Mouse (Mus musculus) forebrain, embryonic 13.5 days (tissue): ENCODE measurements at regions not wholly inside any gene's neighbourhood (a gene's known extent, or its start where the extent isn't known, plus 50 kb on each side); places are given as distances from the start of the nearest gene placed in this dataset.
A peak's percentile ranks its signal among the peaks of the same experiment; 100 is the strongest.

Experiments used
- ATAC-seq: fragments of 200-750 bp; cut with Nextera tagmentation; 2 replicates; pipeline ENCODE4 v1.8.0; 2017
- H3K27ac ChIP-seq: fragments of 300-500 bp; sonication (generic); 2 replicates; pipeline ENCODE4 v1.5.1; 2015; ENCODE audit warnings: inconsistent platforms, mild to moderate bottlenecking, moderate library complexity
- H3K27me3 ChIP-seq: fragments of 300-500 bp; sonication (generic); 2 replicates; pipeline ENCODE4 v1.6.1; 2015; ENCODE audit warnings: mild to moderate bottlenecking, inconsistent platforms
- H3K36me3 ChIP-seq: fragments of 300-500 bp; sonication (generic); 2 replicates; pipeline ENCODE4 v1.6.1; 2015; ENCODE audit warnings: mild to moderate bottlenecking, inconsistent platforms; ENCODE audit not compliant: poor library complexity, severe bottlenecking
- H3K4me1 ChIP-seq: fragments of 300-500 bp; sonication (generic); 2 replicates; pipeline ENCODE4 v1.6.1; 2015; ENCODE audit warnings: inconsistent platforms
- H3K4me2 ChIP-seq: fragments of 300-500 bp; sonication (generic); 2 replicates; pipeline ENCODE4 v1.6.1; 2015; ENCODE audit warnings: inconsistent platforms, mild to moderate bottlenecking, moderate library complexity
- H3K4me3 ChIP-seq: fragments of 300-500 bp; sonication (generic); 2 replicates; pipeline ENCODE4 v1.5.1; 2015; ENCODE audit warnings: mild to moderate bottlenecking, inconsistent platforms
- H3K9ac ChIP-seq: fragments of 300-500 bp; sonication (generic); 2 replicates; pipeline ENCODE4 v1.6.1; 2015; ENCODE audit warnings: mild to moderate bottlenecking, inconsistent platforms
- H3K9me3 ChIP-seq: fragments of 300-500 bp; sonication (generic); replicated peaks from 2 replicates; pipeline ENCODE4 v1.6.1; 2016; ENCODE audit warnings: inconsistent platforms
- WGBS: fragments of 180-500 bp; shearing (Covaris S2); methylation state at CpG from one replicate; pipeline ENCODE4 v1.1.7; 2015; 5-methylcytosine and 5-hydroxymethylcytosine counted together

- H3K36me3 ChIP-seq, result no peaks in the 10 kb centered on the region
- no peak overlapping the region for H3K27ac ChIP-seq
- peak; percentile 89; the same call in 1 of the 2 replicates for ATAC-seq
- 88% methylated on average over 8 of the region's 8 CpGs for WGBS
- H3K9ac ChIP-seq, result no peak overlapping the region
- no peaks in the 10 kb centered on the region for H3K4me1 ChIP-seq
- no peaks in the 10 kb centered on the region for H3K27me3 ChIP-seq
- H3K4me3 ChIP-seq, result no peak overlapping the region
- no peak overlapping the region for H3K4me2 ChIP-seq
- no peaks in the 10 kb centered on the region for H3K9me3 ChIP-seq
Observed at GRCm38 (mm10) chr11:7289242-7289938, 75.7 kb upstream of the Igfbp3 start.

DNA sequence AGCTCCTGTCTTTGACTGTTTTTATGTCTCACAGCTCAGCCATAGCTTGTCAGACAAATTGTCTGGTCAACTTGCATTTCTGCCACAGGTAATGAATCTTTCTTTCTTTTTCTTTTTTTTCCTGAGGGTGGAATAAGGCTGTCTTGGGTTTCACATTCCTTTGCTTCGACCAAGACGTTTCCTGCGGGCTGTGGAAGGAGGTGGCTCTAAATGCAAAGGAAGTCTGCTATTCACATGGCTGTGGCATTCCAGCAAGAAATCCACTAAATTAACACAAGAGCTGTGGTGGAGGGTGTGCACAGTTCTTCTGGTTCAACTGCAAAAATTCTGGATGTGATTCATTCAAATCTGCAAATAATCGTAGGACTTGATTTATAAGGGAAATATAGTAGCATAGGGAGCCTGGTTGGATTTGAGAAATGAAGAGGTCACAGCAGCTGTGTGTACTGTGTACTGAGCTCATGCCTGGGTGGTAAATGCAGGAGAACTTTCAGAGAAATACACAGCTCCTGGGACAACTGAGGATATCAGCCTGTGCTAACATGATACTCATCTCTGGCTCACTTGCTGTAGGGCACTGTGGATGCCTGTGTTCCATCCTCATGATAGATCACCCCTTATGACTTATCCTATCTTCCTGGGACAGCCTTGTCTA lies 71.2 kb upstream of the Igfbp3 start:
- H3K27me3 ChIP-seq, result no peaks in the 10 kb centered on the region
- WGBS, result 75% methylated on average over 4 of the region's 4 CpGs

DNA sequence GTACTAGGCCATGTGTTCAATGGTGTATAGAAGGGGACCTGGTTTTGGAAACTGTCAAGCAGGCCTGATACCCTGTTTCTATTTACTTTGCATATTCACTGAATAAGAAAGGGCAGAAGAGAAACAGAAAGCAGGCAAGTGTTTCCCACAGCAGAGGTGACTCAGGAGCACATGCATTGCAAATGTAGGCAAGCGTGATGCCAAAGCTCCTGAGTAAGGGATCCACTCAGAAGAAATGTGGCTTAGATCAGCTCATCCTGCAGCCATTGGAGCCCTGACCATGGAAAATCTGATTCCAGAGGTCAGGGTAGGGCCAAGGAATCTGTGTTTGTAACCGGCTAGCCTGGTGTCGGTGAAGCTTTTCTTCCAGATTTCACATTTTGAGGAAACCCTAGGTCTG lies 69.3 kb upstream of the Igfbp3 start:
- no peaks in the 10 kb centered on the region for H3K9me3 ChIP-seq
- no peaks in the 10 kb centered on the region for H3K27me3 ChIP-seq
- H3K4me1 ChIP-seq, result no peaks in the 10 kb centered on the region
- whole genome bisulfite sequencing, result 95% methylated on average over 3 of the region's 3 CpGs
- H3K27ac ChIP-seq, result no peak overlapping the region
- no peak overlapping the region for H3K4me2 ChIP-seq
- no peak for ATAC-seq
- no peaks in the 10 kb centered on the region for H3K36me3 ChIP-seq
- no peak overlapping the region for H3K4me3 ChIP-seq
- no peak overlapping the region for H3K9ac ChIP-seq

More for the DNA sequence above, 71.2 kb upstream of the Igfbp3 start:
- H3K4me2 ChIP-seq, result no peak overlapping the region
- no peak overlapping the region for H3K9ac ChIP-seq
- no peaks in the 10 kb centered on the region for H3K9me3 ChIP-seq
- no peaks in the 10 kb centered on the region for H3K36me3 ChIP-seq
- H3K4me1 ChIP-seq, result no peaks in the 10 kb centered on the region
- ATAC-seq, result no peak
- H3K4me3 ChIP-seq, result no peak overlapping the region
- H3K27ac ChIP-seq, result no peak overlapping the region

DNA sequence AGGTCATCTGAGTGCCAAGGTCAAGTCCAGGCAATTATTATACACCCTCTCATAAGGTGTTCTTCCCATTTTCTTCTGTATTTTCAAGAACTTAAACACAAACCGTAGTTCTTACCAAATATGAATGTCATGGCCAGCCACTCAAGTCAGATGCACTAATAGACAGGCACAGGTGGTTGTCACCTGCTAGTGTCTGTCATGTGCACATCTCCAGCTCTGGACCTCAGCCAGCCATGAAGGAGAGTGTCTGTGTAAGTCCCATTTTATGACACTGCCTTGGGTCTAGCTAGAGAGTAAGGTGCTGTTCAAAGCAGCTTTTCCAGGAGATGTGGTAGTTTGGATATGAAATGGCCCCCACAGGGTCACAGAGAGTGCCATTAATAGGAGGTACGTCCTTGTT lies 68.5 kb upstream of the Igfbp3 start:
- Histone ChIP-seq H3K4me3 (no peak overlapping the region), H3K27ac (no peak overlapping the region), H3K9me3 (no peaks in the 10 kb centered on the region), H3K27me3 (no peaks in the 10 kb centered on the region), H3K36me3 (no peaks in the 10 kb centered on the region), H3K9ac (no peak overlapping the region), H3K4me1 (no peaks in the 10 kb centered on the region), H3K4me2 (no peak overlapping the region)
- 80% methylated on average over 2 of the region's 2 CpGs for WGBS
- ATAC-seq, result no peak

GRCm38 (mm10) chr11:7281656-7282055 lies 67.9 kb upstream of the Igfbp3 start:
- Histone ChIP-seq H3K4me2 (no peak overlapping the region), H3K27ac (no peak overlapping the region), H3K9me3 (no peaks in the 10 kb centered on the region), H3K9ac (no peak overlapping the region), H3K27me3 (no peaks in the 10 kb centered on the region), H3K4me3 (no peak overlapping the region), H3K4me1 (no peaks in the 10 kb centered on the region), H3K36me3 (no peaks in the 10 kb centered on the region)
- ATAC-seq, result no peak
- WGBS, result 8% methylated on average over 2 of the region's 2 CpGs

GRCm38 (mm10) chr11:7279891-7280290 lies 66.2 kb upstream of the Igfbp3 start:
- Histone ChIP-seq H3K4me3 (no peak overlapping the region), H3K4me1 (no peaks in the 10 kb centered on the region)
- no peak for ATAC-seq

DNA sequence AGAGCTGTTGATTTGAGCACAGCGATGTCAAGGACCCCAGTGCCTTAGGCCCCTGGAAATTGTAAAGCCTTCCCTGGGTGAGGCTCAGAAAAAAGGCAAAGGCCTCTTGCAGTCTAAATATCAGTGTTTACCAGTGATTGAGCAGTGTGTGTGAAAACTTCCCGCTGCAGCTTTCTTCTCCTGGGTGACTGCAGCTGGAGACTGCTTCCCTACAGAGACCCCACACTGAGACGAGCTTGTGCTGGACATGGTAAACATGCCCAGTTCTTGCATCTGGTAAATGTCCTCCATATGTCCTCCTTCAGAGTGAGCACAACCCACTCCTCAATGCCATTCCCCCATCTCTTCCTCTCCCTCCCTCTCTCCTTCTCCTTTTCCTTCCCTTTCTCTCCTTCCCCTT lies 58.8 kb upstream of the Igfbp3 start:
- Histone ChIP-seq H3K4me3 (no peak overlapping the region), H3K27me3 (no peaks in the 10 kb centered on the region), H3K36me3 (no peaks in the 10 kb centered on the region), H3K4me1 (no peaks in the 10 kb centered on the region), H3K27ac (no peak overlapping the region), H3K9ac (no peak overlapping the region), H3K9me3 (no peaks in the 10 kb centered on the region), H3K4me2 (no peak overlapping the region)
- WGBS, result 46% methylated on average over 3 of the region's 3 CpGs
- no peak for ATAC-seq

More at GRCm38 (mm10) chr11:7279891-7280290, 66.2 kb upstream of the Igfbp3 start:
- Histone ChIP-seq H3K36me3 (no peaks in the 10 kb centered on the region), H3K27ac (no peak overlapping the region), H3K4me2 (no peak overlapping the region), H3K9ac (no peak overlapping the region), H3K9me3 (no peaks in the 10 kb centered on the region), H3K27me3 (no peaks in the 10 kb centered on the region)
- 57% methylated on average over 2 of the region's 2 CpGs for WGBS

GRCm38 (mm10) chr11:7270916-7271315 lies 57.2 kb upstream of the Igfbp3 start:
- H3K4me3 ChIP-seq, result no peak overlapping the region
- H3K27me3 ChIP-seq, result no peaks in the 10 kb centered on the region
- H3K36me3 ChIP-seq, result no peaks in the 10 kb centered on the region
- ATAC-seq, result no peak
- no peak overlapping the region for H3K9ac ChIP-seq
- no peak overlapping the region for H3K4me2 ChIP-seq
- H3K27ac ChIP-seq, result no peak overlapping the region
- no peaks in the 10 kb centered on the region for H3K9me3 ChIP-seq
- H3K4me1 ChIP-seq, result no peaks in the 10 kb centered on the region
- 88% methylated on average over 1 of the region's 1 CpGs for WGBS

DNA sequence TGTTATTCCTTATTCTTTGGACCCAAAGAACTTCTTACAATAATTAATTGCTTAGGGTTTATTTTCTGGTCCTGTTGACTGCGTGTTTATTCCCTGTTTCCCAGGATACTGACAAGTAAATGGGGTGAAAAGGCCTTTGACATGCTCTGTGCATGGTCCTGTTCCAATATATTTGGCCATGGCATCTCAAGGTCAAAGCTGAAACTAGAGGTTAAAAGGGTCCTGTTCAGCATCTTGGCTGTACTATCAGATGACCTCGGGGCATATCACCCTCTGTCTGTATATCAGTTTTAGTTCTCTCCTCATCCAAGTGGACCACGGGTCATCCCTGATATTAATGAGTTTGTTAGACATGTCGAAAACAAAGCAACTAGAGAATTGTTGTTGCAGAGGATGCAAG lies 50.2 kb upstream of the Igfbp3 start:
- Histone ChIP-seq H3K4me1 (no peaks in the 10 kb centered on the region), H3K9ac (no peak overlapping the region), H3K27ac (no peak overlapping the region), H3K4me3 (no peak overlapping the region), H3K27me3 (no peaks in the 10 kb centered on the region), H3K4me2 (no peak overlapping the region), H3K36me3 (no peaks in the 10 kb centered on the region), H3K9me3 (no peaks in the 10 kb centered on the region)
- WGBS, result 85% methylated on average over 4 of the region's 4 CpGs
- no peak for ATAC-seq
